Mouse (Mus musculus): Measurements from ENCODE around the gene Map4k4.

Map4k4 gene

DNA sequence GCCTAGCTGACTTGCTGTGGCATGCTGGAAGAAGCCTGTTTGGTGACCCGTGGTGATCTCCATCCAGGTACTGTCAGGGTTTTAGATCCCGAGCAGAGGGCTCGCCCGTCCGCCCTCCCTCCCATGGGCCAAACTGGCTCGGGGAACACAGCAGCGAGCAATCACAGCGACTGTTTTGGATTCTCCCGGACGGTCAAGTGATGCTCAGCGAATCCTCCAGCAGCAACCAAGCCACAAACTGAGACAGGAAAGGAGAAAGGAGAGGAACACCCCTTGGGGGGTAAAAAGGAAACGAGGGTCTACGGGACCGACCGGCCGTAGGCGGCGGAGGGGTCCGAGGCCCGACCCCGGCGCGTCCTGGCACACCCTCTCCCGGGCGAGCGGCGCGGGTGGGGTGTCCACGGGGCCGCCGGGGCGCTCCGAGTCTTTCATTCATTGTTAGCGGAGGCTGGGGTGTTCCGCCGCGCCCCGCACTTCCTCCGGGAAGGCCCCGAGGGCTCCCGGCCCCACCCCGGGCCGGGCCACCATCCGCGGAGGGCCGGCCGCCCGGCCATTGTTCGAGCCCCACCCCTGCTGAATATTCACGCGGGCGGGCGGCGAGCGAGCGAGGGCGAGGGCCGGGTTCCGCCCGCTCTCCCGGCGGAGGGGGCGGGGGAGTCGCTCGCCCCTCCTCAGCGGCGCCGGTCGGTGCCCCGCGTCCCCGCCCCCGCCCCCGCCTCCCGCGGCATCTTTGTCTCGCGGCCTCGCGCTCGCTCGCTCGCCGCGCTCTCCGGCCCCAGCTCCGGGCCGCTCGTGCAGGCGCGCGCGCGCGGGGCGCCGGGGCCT is at the start of gene Map4k4:
Gene Map4k4 (plus strand): TSS at position 733 of the 825 bp plus-strand sequence.
- peak; percentile 88 for DNase-seq (ENCODE audit: low read depth)

DNA sequence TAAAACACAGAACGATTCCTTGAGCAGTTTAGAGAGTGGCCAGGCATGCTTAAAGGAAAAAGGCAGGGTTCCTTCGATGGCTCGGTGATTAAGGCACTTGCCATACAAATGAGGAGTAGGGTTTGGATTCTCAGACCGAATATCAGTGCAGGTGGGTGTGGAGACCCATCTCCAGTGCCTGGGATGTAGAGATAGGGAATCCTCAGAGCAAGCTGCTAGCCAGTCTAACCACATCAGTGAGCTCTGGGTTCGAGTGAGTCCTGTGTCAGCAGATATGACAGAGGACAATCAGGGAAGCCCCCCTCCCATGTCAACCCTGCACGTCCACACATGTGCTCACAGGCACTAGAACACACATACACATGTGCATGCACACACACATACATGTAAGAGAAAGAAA is 44.8 kb upstream of the Map4k4 start:
- no peak for DNase-seq (ENCODE audit: low read depth)

DNA sequence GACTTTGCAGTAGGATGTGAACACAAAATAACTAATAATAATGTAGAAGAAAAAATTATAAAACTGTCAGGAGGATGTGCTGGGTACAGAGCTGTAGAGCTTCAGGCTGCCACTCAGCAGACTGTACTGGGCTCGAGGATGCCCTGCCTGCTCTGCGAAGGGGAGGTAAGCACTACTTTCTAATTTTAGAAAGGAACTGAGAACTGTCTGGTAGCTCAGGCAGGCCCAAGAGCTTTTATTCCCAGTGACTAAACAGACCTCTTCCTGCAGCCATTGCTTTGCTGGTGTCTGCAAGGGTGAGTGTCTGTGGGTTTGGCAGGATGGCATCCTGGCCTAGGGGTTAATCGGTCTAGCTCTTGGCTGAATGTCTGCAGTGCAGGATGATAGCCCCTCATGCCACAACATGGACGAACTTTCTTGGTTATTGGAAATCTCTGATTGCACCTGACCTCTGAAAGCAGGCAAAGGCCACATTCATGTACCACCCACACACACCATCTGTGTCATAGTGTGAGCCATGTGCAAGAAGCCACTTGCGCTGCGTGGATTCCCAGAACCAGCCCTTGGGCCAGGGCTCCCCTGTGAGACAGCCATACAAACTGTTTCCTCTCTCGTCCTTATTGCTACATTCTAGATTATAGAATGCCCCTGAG is 43.8 kb upstream of the Map4k4 start:
- DNase-seq (ENCODE audit: low read depth), result no peak

DNA sequence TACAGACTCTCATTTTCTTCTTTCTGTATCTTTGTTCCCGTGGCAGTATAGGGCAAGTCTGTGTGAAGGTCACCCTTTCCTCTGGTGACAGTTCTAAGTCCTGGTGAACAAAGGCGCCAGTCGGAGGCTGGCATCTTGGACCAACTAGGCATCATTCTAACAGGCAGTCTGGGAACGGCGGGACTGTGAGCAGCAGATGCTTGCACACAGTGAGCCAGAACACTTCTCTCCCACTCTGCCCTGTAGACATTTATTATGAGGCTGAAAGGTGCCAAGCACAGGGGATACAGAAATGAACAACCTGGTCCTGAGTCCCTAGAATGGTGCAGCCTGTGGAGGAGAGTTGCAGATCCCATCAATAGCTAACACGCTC is 43.3 kb upstream of the Map4k4 start:
- no peak for DNase-seq (ENCODE audit: low read depth)

DNA sequence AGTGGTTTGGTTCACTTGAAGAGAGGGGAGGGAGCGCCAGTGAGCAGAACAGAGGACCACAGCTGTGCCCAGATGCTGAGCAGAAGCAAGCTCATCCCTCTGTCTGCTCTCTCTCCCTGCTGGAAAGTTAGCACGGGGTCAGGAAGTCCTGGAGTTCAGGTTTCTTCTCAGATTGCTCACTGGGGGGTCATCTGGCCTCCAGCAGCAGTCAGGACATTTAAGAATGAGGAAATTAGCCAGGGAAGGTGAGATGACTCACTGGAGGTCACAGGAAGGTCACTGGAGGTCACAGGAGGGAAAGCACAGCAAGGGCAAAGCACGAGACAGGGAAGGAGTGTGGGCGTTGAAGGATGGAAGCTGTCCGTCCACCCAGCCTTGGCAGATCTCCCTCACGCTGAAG is 41.5 kb upstream of the Map4k4 start:
- DNase-seq (ENCODE audit: low read depth), result no peak

DNA sequence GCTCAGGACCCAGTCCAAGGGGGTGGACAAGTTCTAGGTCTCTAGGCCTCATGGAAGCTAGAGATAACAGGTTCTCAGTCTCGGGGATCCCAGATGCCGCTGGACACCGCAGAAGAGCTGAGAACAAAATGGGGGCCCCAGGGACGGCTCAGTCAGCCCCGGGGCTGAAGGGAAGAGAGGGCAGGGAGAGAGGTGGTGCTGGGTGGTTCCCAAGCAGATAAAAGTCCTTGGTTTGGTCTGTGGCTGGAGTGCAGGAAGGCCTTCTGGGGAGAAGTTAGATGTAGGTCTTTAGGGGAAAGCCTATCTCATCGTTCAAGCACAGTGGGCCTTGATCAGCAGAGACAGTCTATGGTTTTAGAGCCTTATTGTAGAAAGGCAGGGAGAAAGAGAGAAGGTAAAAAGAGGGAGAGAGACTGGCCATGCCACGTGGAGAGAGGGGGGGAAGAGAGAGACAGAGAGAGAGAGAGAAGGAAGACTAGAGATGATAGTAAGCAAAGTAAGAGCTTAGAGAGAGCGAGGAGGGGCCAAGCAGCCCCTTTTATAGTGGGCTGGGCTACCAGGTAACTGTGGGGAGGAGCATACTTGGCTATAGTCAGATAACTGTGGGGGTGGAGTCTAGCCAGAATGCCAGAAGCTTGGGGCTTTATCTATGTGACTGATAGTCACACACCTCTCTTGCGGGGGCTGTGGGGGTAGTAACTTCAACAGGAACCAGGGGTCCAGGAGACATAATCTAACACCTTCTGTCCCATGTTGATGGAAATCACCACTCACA is 34.2 kb upstream of the Map4k4 start:
- DNase-seq (ENCODE audit: low read depth), result no peak

DNA sequence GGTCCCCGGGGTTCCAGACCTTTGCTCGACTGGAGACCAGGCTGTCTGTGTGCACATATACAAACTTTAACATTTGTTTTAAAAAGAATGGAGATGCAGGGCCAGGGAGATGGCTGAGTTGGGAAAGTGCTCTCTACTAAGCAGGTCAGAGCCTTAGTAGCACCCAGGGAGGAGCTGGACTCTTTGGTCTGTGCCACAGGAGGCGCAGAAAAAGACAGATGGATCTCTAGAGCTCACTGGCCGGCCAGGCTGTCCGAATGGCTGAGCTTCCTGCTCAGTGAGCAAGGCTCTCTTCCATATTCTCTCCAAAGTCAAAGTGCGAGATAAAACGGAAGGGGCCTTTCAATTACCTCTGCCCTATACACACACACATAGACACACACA is 33.6 kb upstream of the Map4k4 start:
- DNase-seq (ENCODE audit: low read depth), result no peak

DNA sequence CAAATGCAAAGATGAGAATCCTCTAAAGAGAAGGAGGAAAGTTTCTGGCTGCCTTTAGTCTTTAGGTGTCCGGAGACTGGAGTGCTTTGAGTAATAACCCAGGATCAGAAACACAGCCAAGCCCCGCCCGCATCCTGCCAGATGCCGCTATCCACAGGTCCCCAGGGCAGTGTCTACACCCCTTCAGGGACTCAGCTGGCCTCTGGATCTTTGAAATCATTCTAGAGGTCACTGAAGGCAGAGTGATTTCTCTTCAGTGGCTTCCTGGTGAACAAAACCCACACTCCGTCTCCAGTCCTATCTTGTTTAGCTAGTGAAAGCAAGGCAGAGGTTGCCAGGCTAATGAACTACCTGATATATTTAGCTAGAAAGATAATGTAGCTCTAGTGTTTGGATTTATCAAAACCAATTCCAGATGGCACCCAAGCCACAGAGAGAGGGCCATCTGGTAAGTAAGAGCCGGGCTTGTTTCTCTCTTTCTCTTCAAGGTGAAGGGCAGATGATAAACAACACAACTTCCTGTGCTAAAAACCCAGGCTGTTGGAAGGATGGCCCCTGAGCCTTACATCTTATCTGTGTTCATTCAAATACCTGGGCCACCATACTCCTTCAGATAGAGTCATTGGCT is 32.6 kb upstream of the Map4k4 start:
- no peak for DNase-seq (ENCODE audit: low read depth)

DNA sequence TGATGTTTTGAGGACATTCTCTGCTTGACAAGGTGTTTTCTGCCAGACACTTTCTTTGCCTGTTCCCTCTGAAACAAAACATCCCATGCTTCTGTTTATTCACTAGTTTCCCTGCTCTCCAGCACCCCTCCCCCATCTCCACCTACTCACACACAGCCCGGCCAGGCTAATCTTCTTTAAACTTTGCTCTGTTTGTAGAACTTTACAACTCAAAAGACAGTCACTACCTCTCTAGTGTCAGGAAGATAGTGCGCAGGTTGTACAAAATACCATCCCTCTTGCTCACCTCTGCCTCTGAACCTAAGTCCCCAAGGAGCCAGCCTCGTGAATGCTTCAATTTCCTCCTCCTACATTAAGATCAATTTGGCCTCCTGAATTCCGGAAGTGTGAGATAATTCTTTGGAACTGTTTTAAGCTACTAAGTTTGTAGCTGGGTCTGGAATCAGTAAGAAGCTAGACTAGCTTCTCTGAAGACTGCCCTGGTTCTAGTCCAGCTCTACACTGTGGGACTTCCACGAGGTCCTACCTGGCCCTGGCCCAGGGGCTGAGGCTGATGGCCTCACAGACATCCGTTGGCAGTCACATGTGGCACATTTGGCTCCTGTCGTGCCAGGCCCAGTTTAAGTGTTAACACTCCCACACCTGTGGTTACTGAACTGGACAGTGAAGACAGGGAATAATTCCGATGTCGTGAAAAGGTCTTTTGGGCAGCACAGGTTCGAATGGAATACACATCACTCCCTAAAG is 31.7 kb upstream of the Map4k4 start:
- no peak for DNase-seq (ENCODE audit: low read depth)

DNA sequence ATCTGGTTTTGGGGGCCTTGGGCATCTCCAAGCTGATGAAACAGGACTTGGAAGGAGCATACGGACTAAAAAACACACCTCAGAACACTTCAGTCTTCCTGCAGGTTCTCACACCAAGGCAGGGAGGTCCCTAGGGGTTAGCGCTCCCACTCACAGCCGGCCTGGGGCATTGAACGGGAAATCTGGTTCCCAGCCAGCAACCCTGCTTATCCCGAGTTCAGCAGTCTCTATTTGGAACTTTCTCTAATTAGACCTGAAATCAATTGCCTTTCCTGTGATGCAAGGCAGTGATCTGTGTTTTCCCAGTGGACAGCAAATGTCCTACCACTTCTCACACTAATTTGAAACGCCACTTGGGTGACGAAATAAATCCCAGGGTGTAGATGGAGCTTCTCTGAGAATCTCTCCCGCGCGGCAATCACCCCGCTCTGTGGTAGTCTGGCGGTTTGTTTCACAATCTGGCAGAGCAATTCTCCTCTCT is 31.0 kb upstream of the Map4k4 start:
- no peak for DNase-seq (ENCODE audit: low read depth)

DNA sequence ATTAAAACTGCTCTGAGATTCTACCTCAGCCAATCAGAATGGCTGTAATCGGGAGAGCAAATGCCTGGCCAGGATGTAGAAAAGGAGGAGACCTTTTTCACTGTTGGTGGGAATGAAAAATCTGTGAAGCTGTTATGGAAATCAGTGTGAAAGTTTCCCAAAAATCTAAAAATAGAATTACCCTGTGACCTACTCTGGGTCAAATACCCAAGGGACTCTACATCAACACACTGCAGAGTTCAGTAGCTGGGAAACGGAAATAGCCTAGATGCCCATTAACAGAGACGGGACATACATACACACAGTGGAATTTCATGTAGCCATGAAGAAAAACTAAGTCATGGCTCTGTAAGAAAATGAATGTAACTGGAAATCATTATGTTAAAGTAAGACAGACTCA is 22.7 kb upstream of the Map4k4 start:
- no peak for DNase-seq (ENCODE audit: low read depth)

DNA sequence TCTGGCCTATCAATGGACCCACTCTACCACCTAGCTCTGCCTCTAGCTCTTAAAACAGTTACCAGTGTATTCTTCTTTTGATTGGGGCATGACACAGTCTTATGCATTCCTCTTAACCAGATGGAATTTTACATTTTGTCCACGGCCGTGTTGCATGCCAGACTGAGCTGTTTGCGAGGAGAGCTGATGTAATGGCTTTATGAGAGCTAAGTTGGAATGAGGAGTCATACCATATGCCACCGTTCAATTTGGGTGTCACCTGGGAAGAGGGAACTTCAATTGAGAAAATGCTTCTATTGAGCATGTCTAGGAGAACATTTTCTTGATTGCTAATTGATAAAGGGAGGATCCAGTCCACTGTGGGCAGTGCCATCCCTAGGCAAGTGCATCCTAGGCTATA is 18.2 kb upstream of the Map4k4 start:
- no peak for DNase-seq (ENCODE audit: low read depth)

DNA sequence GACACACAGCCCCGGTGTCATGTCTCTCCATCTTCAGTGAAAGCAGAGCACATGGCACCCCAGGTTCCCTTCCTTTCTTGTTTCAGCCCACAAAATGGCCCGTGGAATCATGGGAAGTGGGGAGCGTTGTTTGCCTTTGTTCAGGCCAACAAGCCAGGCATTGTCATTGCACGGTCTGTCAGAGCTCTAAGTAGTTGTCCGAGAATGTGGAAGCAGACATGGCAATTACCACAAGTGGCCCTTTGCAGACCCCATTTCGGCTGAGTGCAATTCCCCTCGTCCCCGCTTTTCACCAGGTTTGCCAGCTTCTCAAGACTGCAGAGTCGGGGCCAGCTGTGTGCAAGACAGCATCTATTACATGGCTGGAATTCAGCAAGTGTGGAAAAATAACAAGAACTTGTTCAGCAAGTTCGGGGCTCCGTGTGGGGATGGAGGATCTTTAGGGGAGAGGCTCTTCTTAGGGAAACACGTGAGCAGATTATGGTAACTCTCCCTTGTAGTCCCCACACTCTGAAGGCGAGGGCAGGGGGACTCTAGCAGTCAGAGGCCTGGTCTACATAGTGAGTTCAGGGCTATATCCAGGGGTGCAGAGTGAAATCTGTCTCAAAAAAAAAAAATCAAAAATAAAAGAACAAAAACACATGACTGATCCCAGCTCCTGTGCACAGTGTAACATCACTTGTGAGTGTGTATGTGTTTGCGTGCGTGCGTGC is 15.8 kb upstream of the Map4k4 start:
- no peak for DNase-seq (ENCODE audit: low read depth)

DNA sequence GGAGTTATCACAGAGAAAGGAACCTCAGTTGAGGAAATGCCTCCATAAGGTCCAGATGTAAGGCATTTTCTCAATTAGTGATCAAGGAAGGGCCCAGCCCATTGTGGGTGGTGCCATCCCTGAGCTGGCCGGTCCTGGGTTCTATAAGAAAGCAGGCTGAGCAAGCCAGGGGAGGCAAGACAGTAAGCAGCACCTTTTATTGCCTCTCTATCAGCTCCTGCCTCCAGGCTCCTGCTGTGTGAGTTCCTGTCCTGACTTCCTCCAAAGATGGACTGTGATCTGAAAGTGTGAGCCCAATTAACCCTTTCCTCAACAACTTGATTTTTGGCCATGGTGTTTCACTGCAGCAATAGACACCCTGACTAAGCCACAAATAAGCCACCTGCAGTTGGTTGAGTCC is 12.7 kb upstream of the Map4k4 start:
- no peak for DNase-seq (ENCODE audit: low read depth)

DNA sequence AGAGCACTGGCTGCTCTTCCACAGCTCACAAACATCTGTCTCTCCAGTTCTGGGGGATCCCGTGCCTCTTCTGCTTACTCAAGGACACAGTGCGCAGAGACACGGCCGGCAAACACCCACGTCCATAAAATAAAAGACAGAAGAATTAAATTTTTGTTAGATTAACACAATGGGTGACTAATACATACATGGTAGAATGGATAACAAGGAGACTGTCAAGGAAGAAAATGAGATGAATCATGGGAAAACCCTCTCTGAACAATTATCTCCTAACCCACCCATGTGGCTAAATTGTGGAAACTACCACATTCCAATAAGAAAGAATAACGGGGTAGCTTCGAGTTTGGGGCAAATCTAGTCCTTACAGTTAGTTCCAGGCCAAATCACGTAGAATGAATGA is 11.3 kb upstream of the Map4k4 start:
- no peak for DNase-seq (ENCODE audit: low read depth)

DNA sequence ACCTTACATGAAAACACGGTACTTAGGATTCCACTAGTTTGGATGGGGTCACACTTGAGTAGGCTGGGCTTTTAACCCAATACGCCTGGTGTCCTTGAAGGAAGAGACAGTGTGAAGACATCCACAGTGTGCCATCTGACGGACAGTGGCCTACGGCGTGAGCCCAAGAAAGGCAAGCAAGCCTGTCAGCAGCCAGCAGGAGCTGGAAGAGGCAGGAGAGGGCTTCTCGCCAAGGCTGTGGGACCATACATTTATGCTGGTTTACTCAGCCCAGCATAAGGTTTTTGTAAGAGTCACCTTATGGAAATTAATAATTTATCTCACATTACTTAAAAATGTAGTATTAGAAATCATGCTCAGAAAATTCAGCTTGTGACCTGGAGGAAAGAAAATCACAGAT is 10.7 kb upstream of the Map4k4 start:
- no peak for DNase-seq (ENCODE audit: low read depth)

DNA sequence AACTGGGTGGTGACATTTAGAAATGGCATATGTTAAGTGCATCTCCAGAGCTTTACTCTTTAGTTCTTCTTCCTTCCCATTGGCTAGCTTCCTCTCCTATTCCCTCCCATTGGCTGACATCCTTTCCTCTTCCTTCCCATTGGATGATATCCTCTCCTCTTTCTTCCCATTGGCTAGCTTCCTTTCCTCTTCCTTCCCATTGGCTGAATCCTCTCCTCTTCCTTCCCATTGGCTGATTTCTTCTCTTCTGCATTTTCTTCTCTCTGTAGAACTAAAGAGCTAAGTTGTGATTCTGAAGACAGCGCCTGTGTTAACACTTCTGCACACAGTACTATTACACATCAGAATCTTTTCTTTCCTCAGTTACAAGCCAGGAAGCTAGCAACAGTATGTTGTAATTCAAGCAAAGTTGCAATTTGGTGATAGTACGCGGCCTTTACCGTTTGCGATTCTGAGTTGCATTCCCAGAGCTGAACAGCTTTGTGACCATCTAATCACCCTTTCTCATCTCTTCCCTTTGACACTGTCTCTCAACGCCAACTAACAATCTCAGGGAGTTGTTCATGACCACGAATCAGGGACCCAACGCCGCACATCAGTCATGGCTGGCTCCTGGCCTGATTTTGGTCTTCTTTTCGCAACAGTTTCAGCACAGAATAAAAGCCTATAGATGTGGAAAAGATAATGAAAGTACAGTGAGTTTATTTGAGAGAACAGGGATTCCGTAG is 7.4 kb upstream of the Map4k4 start:
- no peak for DNase-seq (ENCODE audit: low read depth)

DNA sequence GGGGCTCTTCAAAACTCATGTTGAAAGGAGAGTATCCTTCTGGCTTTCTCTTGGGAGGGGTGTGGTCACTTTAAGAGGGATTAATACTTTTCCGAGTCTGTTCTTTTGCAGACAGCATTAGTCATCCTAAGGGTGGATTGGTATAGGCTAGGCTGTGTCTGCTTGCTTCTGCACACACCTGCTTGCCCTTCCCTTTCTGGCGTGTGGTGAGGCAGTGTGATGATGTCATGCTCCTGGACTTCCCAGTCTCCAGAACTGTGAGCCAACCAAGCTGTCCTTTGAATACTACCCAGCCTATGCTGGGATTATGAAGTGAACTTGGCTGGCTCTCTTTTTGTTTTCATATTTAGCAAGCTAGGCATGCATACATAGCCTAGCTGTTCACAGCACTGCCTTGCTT is 5.6 kb upstream of the Map4k4 start:
- no peak for DNase-seq (ENCODE audit: low read depth)

DNA sequence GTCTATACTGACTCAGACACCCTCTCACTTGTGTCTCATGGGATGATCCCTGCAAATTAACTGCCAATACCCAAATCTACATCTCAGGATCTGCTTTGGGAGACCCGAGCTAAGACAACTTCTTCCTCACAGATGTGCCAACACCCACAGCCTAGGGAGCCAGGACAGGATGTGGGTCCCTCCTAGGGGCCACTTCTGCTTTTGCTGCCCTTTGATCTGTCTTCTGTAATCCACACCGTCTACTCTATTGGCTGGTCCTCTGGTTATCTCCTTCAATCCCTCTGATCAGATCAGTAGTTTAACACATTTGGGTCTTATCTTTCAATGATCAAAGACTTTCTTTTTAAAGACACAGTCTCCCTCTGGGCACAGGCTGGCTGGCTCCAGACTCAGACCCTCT is 5.2 kb upstream of the Map4k4 start:
- DNase-seq (ENCODE audit: low read depth), result peak; percentile 66

DNA sequence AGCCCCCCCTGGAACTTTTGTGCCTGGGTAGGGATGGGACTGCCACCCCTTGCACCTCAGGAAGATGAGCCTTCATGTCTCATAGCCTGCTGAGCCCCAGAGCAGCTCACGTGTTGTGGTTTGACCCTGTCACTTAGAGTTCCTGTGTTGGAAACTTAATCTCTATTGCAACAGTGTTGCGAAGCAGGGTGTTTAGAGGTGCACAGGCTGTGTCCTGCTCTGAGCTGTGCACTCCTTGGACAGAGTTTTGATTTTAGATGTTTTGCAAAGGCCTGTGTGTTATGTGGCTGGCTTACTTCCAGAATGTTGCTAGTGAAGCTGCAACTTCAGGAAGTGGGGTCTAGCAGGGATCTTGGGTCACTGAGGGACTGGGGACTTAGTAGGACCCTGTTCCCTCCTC is 4.1 kb upstream of the Map4k4 start:
- peak; percentile 82 for DNase-seq (ENCODE audit: low read depth)
